Mouse (Mus musculus): ENCODE data around the gene Snx10.

Snx10 gene

GRCm38 (mm10) chr6:51524321-51524931 is 725 bp downstream of the Snx10 start:
- in situ Hi-C loops (cut with MboI; ENCODE audit: low pct_unique_long_range_greater_than_20kb in 1 of 2, low sequenced_read_pairs in 2 of 2, unreplicated experiment in 1 of 2): loop anchor here in 1 of 2 experiments (5.0 kb wide), 1 partner anchor 43 kb away; no protein-coding TSS in a partner anchor

- in situ Hi-C loops (cut with MboI; ENCODE audit: low pct_unique_long_range_greater_than_20kb in 1 of 2, low sequenced_read_pairs in 2 of 2, unreplicated experiment in 1 of 2): no loop called here
Observed at GRCm38 (mm10) chr6:51525001-51525400, 1.3 kb downstream of the Snx10 start.

GRCm38 (mm10) chr6:51529457-51529856 is 5.8 kb downstream of the Snx10 start:
- in situ Hi-C loops (cut with MboI; ENCODE audit: low pct_unique_long_range_greater_than_20kb in 1 of 2, low sequenced_read_pairs in 2 of 2, unreplicated experiment in 1 of 2): no loop called here

GRCm38 (mm10) chr6:51533467-51534200 is 9.9 kb downstream of the Snx10 start:
- in situ Hi-C loops (cut with MboI; ENCODE audit: low pct_unique_long_range_greater_than_20kb in 1 of 2, low sequenced_read_pairs in 2 of 2, unreplicated experiment in 1 of 2): no loop called here

- in situ Hi-C loops (cut with MboI; ENCODE audit: low pct_unique_long_range_greater_than_20kb in 1 of 2, low sequenced_read_pairs in 2 of 2, unreplicated experiment in 1 of 2): no loop called here
Observed at GRCm38 (mm10) chr6:51535571-51535970, 11.9 kb downstream of the Snx10 start.

- in situ Hi-C loops (cut with MboI; ENCODE audit: low pct_unique_long_range_greater_than_20kb in 1 of 2, low sequenced_read_pairs in 2 of 2, unreplicated experiment in 1 of 2): no loop called here
Observed at GRCm38 (mm10) chr6:51540525-51540924, 16.8 kb downstream of the Snx10 start.

- in situ Hi-C loops (cut with MboI; ENCODE audit: low pct_unique_long_range_greater_than_20kb in 1 of 2, low sequenced_read_pairs in 2 of 2, unreplicated experiment in 1 of 2): no loop called here
Observed at GRCm38 (mm10) chr6:51541422-51541821, 17.7 kb downstream of the Snx10 start.

- in situ Hi-C loops (cut with MboI; ENCODE audit: low pct_unique_long_range_greater_than_20kb in 1 of 2, low sequenced_read_pairs in 2 of 2, unreplicated experiment in 1 of 2): no loop called here
Observed at GRCm38 (mm10) chr6:51542147-51542546, 18.4 kb downstream of the Snx10 start.

- in situ Hi-C loops (cut with MboI; ENCODE audit: low pct_unique_long_range_greater_than_20kb in 1 of 2, low sequenced_read_pairs in 2 of 2, unreplicated experiment in 1 of 2): no loop called here
Observed at GRCm38 (mm10) chr6:51543639-51544117, 20.0 kb downstream of the Snx10 start.

- in situ Hi-C loops (cut with MboI; ENCODE audit: low pct_unique_long_range_greater_than_20kb in 1 of 2, low sequenced_read_pairs in 2 of 2, unreplicated experiment in 1 of 2): no loop called here
Observed at GRCm38 (mm10) chr6:51544118-51544681, 20.5 kb downstream of the Snx10 start.

- in situ Hi-C loops (cut with MboI; ENCODE audit: low pct_unique_long_range_greater_than_20kb in 1 of 2, low sequenced_read_pairs in 2 of 2, unreplicated experiment in 1 of 2): no loop called here
Observed at GRCm38 (mm10) chr6:51545219-51545859, 21.6 kb downstream of the Snx10 start.

GRCm38 (mm10) chr6:51546085-51546484 is 22.4 kb downstream of the Snx10 start:
- in situ Hi-C loops (cut with MboI; ENCODE audit: low pct_unique_long_range_greater_than_20kb in 1 of 2, low sequenced_read_pairs in 2 of 2, unreplicated experiment in 1 of 2): no loop called here

GRCm38 (mm10) chr6:51548757-51549156 is 25.1 kb downstream of the Snx10 start:
- in situ Hi-C loops (cut with MboI; ENCODE audit: low pct_unique_long_range_greater_than_20kb in 1 of 2, low sequenced_read_pairs in 2 of 2, unreplicated experiment in 1 of 2): no loop called here

- in situ Hi-C loops (cut with MboI; ENCODE audit: low pct_unique_long_range_greater_than_20kb in 1 of 2, low sequenced_read_pairs in 2 of 2, unreplicated experiment in 1 of 2): no loop called here
Observed at GRCm38 (mm10) chr6:51551267-51551802, 27.6 kb downstream of the Snx10 start.

- in situ Hi-C loops (cut with MboI; ENCODE audit: low pct_unique_long_range_greater_than_20kb in 1 of 2, low sequenced_read_pairs in 2 of 2, unreplicated experiment in 1 of 2): no loop called here
Observed at GRCm38 (mm10) chr6:51556562-51556961, 32.9 kb downstream of the Snx10 start.

- in situ Hi-C loops (cut with MboI; ENCODE audit: low pct_unique_long_range_greater_than_20kb in 1 of 2, low sequenced_read_pairs in 2 of 2, unreplicated experiment in 1 of 2): no loop called here
Observed at GRCm38 (mm10) chr6:51558311-51558710, 34.6 kb downstream of the Snx10 start.

GRCm38 (mm10) chr6:51566771-51567680 is 43.3 kb downstream of the Snx10 start:
- in situ Hi-C loops (cut with MboI; ENCODE audit: low pct_unique_long_range_greater_than_20kb in 1 of 2, low sequenced_read_pairs in 2 of 2, unreplicated experiment in 1 of 2): loop anchor here (5.0 to 10.0 kb wide), 2 partner anchors 45 to 52 kb away; partner anchors contain the start of gene Snx10 (in 1 of the 2)

GRCm38 (mm10) chr6:51569086-51569485 is 45.4 kb downstream of the Snx10 start:
- in situ Hi-C loops (cut with MboI; ENCODE audit: low pct_unique_long_range_greater_than_20kb in 1 of 2, low sequenced_read_pairs in 2 of 2, unreplicated experiment in 1 of 2): loop anchor here (5.0 to 10.0 kb wide), 2 partner anchors 47 to 54 kb away; partner anchors contain the start of gene Snx10 (in 1 of the 2)

All from mouse embryonic stem cell (cell line).